Mouse (Mus musculus) embryonic fibroblast, embryonic 13.5 days (primary cell): ENCODE measurements around the gene Iah1. TPM values are rescaled to one million over a fixed set of nuclear protein-coding genes. Genes with fewer than 3 reads are reported as not detected.
A peak's percentile ranks its signal among the peaks of the same experiment; 100 is the strongest.

Experiments
- H3K27ac ChIP-seq: 2 replicates; pipeline ENCODE4 v1.5.1; 2012; ENCODE audit warnings: low read length, control low read depth, inconsistent platforms; ENCODE audit not compliant: insufficient read depth
- H3K4me1 ChIP-seq: 2 replicates; pipeline ENCODE4 v1.6.1; 2011; ENCODE audit warnings: low read length; ENCODE audit not compliant: control insufficient read depth, insufficient read depth
- H3K4me3 ChIP-seq: 2 replicates; pipeline ENCODE4 v1.5.1; 2011; ENCODE audit warnings: mild to moderate bottlenecking, control low read depth, low read length; ENCODE audit not compliant: insufficient read depth
- CTCF ChIP-seq: IDR thresholded peaks from 2 replicates; pipeline ENCODE4 v1.5.1; 2011; ENCODE audit warnings: mild to moderate bottlenecking, control low read depth, low read length, moderate library complexity, borderline replicate concordance; ENCODE audit not compliant: insufficient read depth
- POLR2A ChIP-seq: IDR thresholded peaks from 2 replicates; pipeline ENCODE4 v1.6.1; 2011; ENCODE audit warnings: low read depth, mild to moderate bottlenecking, control low read depth, low read length, moderate library complexity
- polyA plus RNA-seq: library from polyadenylated mRNA; stranded (reverse); fragments of >200 nt; gene quantifications from 2 replicates; pipeline ENCODE4 v1.2.4, GENCODE M21; 2011; ENCODE audit warnings: low read depth; ENCODE audit not compliant: missing spikeins, insufficient read length

Gene Iah1
- polyA plus RNA-seq, 1 experiment, result 50.2 TPM

- no peak overlapping the region for H3K4me3 ChIP-seq
- no peak overlapping the region for H3K27ac ChIP-seq
- TF ChIP-seq POLR2A, result no peak
- no peak for TF ChIP-seq CTCF
- H3K4me1 ChIP-seq, result no peaks in the 10 kb centered on the region
Measured at GRCm38 (mm10) chr12:21363195-21363594, 47.0 kb downstream of the Iah1 start.

- Histone ChIP-seq H3K4me3 (no peak overlapping the region), H3K27ac (no peak overlapping the region), H3K4me1 (no peaks in the 10 kb centered on the region)
- TF ChIP-seq CTCF (no peak), POLR2A (no peak)
Measured at GRCm38 (mm10) chr12:21364624-21365435, 48.6 kb downstream of the Iah1 start.

GRCm38 (mm10) chr12:21368376-21369086, 52.3 kb downstream of the Iah1 start:
- H3K4me3 ChIP-seq, result no peak overlapping the region

GRCm38 (mm10) chr12:21369087-21369410, 52.9 kb downstream of the Iah1 start:
- Histone ChIP-seq H3K27ac (no peak overlapping the region), H3K4me1 (no peaks in the 10 kb centered on the region; the same call in 1 of the 2 replicates), H3K4me3 (no peak overlapping the region)
- TF ChIP-seq CTCF (no peak), POLR2A (no peak)

More at GRCm38 (mm10) chr12:21368376-21369086, 52.3 kb downstream of the Iah1 start:
- no peaks in the 10 kb centered on the region; the same call in 1 of the 2 replicates for H3K4me1 ChIP-seq
- no peak overlapping the region for H3K27ac ChIP-seq
- no peak for TF ChIP-seq POLR2A
- TF ChIP-seq CTCF, result no peak

- Histone ChIP-seq H3K27ac (no peak overlapping the region), H3K4me1 (no peaks in the 10 kb centered on the region; the same call in 1 of the 2 replicates)
- TF ChIP-seq POLR2A (no peak), CTCF (no peak)
Measured at GRCm38 (mm10) chr12:21370035-21370611, 53.9 kb downstream of the Iah1 start.

GRCm38 (mm10) chr12:21373100-21373819, 57.1 kb downstream of the Iah1 start, which contains the start of gene Adam17:
Gene Adam17 (minus strand): TSS chr12:21373632.
- TF ChIP-seq POLR2A, result peak; percentile 86
- peak; percentile 22; the same call in 1 of the 2 replicates for TF ChIP-seq CTCF
- Histone ChIP-seq H3K27ac (peak within 1 kb of the TSS; percentile 91), H3K4me3 (peak within 1 kb of the TSS; percentile 85), H3K4me1 (no peaks in the 10 kb centered on the region; the same call in 1 of the 2 replicates)

More at GRCm38 (mm10) chr12:21370035-21370611, 53.9 kb downstream of the Iah1 start:
- H3K4me3 ChIP-seq, result no peak overlapping the region

Other genes starting within 250 kb of the Iah1 start
- 53.3 and 55.8 TPM in 2 replicates for gene Cpsf3, start 31.0 kb upstream of the Iah1 start, polyA plus RNA-seq
- gene Itgb1bp1, start 30.1 kb upstream of the Iah1 start, polyA plus RNA-seq, result 51.1 and 53.9 TPM in 2 replicates
- gene Adam17, start 57.2 kb downstream of the Iah1 start, polyA plus RNA-seq, result 48.8 and 59.9 TPM in 2 replicates
- gene Ywhaq, start 101.2 kb downstream of the Iah1 start, polyA plus RNA-seq, result 272 and 295 TPM in 2 replicates